Mouse (Mus musculus) stomach, postnatal 0 days (tissue): ENCODE measurements around the gene Id2. TPM values are rescaled to one million over a fixed set of nuclear protein-coding genes. Genes with fewer than 3 reads are reported as not detected.
A peak's percentile ranks its signal among the peaks of the same experiment; 100 is the strongest.

ENCODE experiments used
- ATAC-seq: fragments of 200-750 bp; cut with Nextera tagmentation; 2 replicates; pipeline ENCODE4 v1.8.0; 2017; ENCODE audit not compliant: low FRiP score, low TSS enrichment
- DNase-seq: peaks from one replicate; pipeline ENCODE4 v3.0.0-alpha.2; 2016; ENCODE audit warnings: low spot score
- H3K27ac ChIP-seq: fragments of 300-500 bp; sonication (generic); replicated peaks from 2 replicates; pipeline ENCODE4 v1.5.1; 2014; ENCODE audit warnings: mild to moderate bottlenecking, control low read depth
- H3K27me3 ChIP-seq: fragments of 300-500 bp; sonication (generic); 2 replicates; pipeline ENCODE4 v1.6.1; 2014; ENCODE audit warnings: low read length; ENCODE audit not compliant: control insufficient read depth, insufficient read depth
- H3K36me3 ChIP-seq: fragments of 300-500 bp; sonication (generic); 2 replicates; pipeline ENCODE4 v1.6.1; 2014; ENCODE audit warnings: low read length, mixed read lengths; ENCODE audit not compliant: control insufficient read depth, insufficient read depth
- H3K4me1 ChIP-seq: fragments of 300-500 bp; sonication (generic); replicated peaks from 2 replicates; pipeline ENCODE4 v1.6.1; 2014; ENCODE audit warnings: antibody characterized with exemption; ENCODE audit not compliant: control insufficient read depth, insufficient read depth
- H3K4me2 ChIP-seq: fragments of 300-500 bp; sonication (generic); replicated peaks from 2 replicates; pipeline ENCODE4 v1.6.1; 2014; ENCODE audit warnings: low read depth, mild to moderate bottlenecking, control low read depth, moderate library complexity
- H3K4me3 ChIP-seq: fragments of 300-500 bp; sonication (generic); 2 replicates; pipeline ENCODE4 v1.5.1; 2014; ENCODE audit warnings: low read depth, low read length, control low read depth
- H3K9ac ChIP-seq: fragments of 300-500 bp; sonication (generic); 2 replicates; pipeline ENCODE4 v1.6.1; 2014; ENCODE audit warnings: mild to moderate bottlenecking, low read length, control low read depth, mixed read lengths
- H3K9me3 ChIP-seq: fragments of 300-500 bp; sonication (generic); 2 replicates; pipeline ENCODE4 v1.6.1; 2016; ENCODE audit warnings: low read length; ENCODE audit not compliant: control insufficient read depth
- CTCF ChIP-seq: IDR thresholded peaks from 2 replicates; pipeline ENCODE4 v1.5.1; 2016; ENCODE audit warnings: antibody characterized with exemption, low read depth, mild to moderate bottlenecking, moderate library complexity
- EP300 ChIP-seq: optimal IDR thresholded peaks from 2 replicates; pipeline ENCODE3; 2016; ENCODE audit warnings: antibody characterized with exemption
- WGBS: fragments of 180-500 bp; shearing (Covaris S2); extraction: QIAGEN DNeasy Blood & Tissue Kit; methylation state at CpG from one replicate; pipeline ENCODE4 v1.1.7; 2014; 5-methylcytosine and 5-hydroxymethylcytosine counted together
- polyA plus RNA-seq: library from polyadenylated mRNA; unstranded; fragments of >200 nt; fragmentation: Nextera tagmentation; extraction: Ambion mirVana; gene quantifications from 2 replicates; pipeline ENCODE4 v1.2.1, GENCODE M21; 2015

The Id2 gene
- polyA plus RNA-seq, 1 experiment from 2014 or later: 315 TPM

DNA sequence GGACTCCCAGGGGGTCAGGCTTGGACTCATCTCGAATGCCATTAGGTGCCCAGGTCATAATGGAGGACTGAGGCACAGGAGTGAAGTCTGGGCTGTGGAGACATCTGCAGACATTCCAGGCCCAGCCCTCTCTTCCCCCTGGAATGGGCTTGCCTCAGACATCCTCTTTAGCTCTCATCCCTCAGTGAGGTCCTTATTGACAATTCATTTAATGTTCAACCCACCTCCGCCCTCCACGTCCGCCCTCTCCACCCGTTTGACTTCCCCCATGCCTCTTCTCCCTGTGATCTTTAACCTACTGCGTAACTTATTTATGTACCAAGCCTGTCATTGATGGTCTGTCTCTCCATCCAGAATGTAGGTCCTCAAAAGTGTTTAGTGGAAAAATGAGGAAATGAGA is 43.2 kb upstream of the Id2 start:
- no peaks in the 10 kb centered on the region for H3K9me3 ChIP-seq
- H3K36me3 ChIP-seq: no peaks in the 10 kb centered on the region
- TF ChIP-seq EP300: no peak
- no peak for TF ChIP-seq CTCF
- H3K27ac ChIP-seq: no peak overlapping the region
- no peak overlapping the region for H3K4me2 ChIP-seq
- H3K9ac ChIP-seq: no peak overlapping the region
- DNase-seq: no peak
- no peaks in the 10 kb centered on the region for H3K4me1 ChIP-seq
- ATAC-seq: no peak
- no peak overlapping the region for H3K4me3 ChIP-seq
- WGBS: 59% methylated on average over 6 of the region's 6 CpGs
- H3K27me3 ChIP-seq: no peaks in the 10 kb centered on the region

DNA sequence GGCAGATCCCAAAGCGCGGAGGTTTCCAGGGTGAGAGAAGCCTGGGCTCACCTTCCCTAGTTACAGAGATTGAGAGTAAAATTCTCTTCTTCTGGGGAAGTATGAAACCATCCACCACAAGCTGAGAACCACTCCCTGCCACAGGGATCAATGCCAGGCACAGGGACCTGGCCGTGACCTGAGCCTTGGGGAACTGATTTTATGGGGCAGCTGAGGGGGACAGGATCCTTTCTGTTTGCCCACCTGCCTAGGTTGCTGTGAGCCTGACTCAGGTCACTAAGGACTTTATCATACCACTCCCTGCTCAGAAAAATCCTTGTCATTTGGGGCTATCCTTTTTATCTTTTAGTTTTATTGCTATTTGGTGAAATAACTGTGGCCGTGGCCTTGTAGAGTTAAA is 41.7 kb upstream of the Id2 start:
- DNase-seq (no peak), ATAC-seq (no peak)
- Histone ChIP-seq H3K27ac (no peak overlapping the region), H3K27me3 (no peaks in the 10 kb centered on the region), H3K4me2 (no peak overlapping the region), H3K9me3 (no peaks in the 10 kb centered on the region), H3K4me3 (no peak overlapping the region), H3K36me3 (no peaks in the 10 kb centered on the region), H3K9ac (no peak overlapping the region), H3K4me1 (no peaks in the 10 kb centered on the region)
- 95% methylated on average over 4 of the region's 4 CpGs for WGBS
- TF ChIP-seq EP300 (no peak), CTCF (no peak)

DNA sequence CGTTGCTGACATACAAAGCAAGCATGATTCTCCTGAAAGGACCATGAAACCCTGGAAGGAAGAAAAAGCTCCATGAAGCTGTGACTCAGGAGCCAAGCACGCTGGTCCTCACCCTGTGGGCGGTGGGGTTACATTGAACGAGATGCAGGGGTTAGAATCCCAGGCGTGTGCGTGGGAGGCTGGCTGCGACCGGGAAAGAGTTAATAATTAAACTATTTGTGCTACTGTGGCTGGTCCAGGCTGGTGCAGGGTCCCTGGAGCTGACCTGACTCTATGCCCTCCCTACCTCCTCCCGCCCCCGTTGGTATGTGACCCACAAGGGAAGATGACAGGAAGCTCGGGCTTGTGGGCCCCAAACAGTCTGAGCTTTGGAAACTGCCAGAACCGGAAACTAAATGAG is 35.1 kb upstream of the Id2 start:
- Histone ChIP-seq H3K4me1 (no peaks in the 10 kb centered on the region; the same call in 1 of the 2 replicates), H3K27me3 (no peaks in the 10 kb centered on the region), H3K36me3 (no peaks in the 10 kb centered on the region), H3K9me3 (no peaks in the 10 kb centered on the region), H3K4me3 (no peak overlapping the region), H3K27ac (no peak overlapping the region), H3K9ac (no peak overlapping the region), H3K4me2 (no peak overlapping the region)
- 45% methylated on average over 12 of the region's 12 CpGs for WGBS
- TF ChIP-seq CTCF (no peak), EP300 (no peak)
- peak; percentile 37; the same call in 1 of the 2 replicates for ATAC-seq
- DNase-seq: no peak

DNA sequence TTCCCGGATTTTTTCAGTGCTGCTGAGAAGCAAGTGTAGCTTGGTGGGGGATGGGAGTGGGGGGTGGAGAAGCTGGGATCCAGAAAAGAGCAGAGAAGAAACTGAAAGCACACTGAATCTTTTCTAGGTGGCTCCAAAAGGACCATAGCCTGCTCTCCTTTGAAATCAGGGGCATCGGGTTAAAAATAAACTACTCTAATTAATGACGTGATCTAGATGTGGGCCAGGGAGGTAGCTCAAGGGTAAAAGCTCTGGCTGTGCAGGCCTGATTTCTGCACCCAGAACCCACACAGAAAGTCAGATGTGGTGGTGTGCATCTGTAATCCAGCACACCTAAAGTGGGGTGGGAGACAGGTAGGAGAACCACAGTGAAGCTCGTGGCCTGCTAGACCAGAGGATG is 30.7 kb upstream of the Id2 start:
- DNase-seq (no peak), ATAC-seq (no peak)
- no peak overlapping the region for H3K27ac ChIP-seq
- 61% methylated on average over 4 of the region's 4 CpGs for WGBS
- H3K4me3 ChIP-seq: no peak overlapping the region
- no peaks in the 10 kb centered on the region for H3K36me3 ChIP-seq
- H3K4me2 ChIP-seq: no peak overlapping the region
- no peaks in the 10 kb centered on the region for H3K27me3 ChIP-seq
- H3K9ac ChIP-seq: no peak overlapping the region
- TF ChIP-seq CTCF: no peak
- no peak for TF ChIP-seq EP300
- no peaks in the 10 kb centered on the region for H3K9me3 ChIP-seq
- no peaks in the 10 kb centered on the region; the same call in 1 of the 2 replicates for H3K4me1 ChIP-seq

DNA sequence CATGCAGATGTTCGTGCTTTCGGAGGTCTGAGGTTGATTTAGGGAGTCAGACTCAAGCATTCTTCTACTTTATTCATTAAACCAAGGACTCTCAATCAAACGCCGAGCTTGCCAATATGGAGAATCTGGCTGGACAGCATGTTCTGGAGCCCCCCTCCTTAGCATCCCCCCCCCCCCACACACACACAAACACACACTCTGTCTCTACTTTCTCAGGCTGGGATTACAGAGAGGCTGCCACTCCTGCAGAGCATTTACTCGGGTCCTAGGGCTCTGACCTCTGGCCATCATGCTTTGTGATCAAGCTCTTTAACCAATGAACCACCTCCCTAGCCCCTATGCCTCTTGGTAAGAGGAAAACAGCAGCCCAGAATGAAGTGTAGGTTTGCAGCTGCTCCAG is 29.3 kb upstream of the Id2 start:
- TF ChIP-seq EP300: no peak
- TF ChIP-seq CTCF: no peak
- WGBS: 81% methylated on average over 5 of the region's 5 CpGs
- no peak overlapping the region for H3K4me3 ChIP-seq

DNA sequence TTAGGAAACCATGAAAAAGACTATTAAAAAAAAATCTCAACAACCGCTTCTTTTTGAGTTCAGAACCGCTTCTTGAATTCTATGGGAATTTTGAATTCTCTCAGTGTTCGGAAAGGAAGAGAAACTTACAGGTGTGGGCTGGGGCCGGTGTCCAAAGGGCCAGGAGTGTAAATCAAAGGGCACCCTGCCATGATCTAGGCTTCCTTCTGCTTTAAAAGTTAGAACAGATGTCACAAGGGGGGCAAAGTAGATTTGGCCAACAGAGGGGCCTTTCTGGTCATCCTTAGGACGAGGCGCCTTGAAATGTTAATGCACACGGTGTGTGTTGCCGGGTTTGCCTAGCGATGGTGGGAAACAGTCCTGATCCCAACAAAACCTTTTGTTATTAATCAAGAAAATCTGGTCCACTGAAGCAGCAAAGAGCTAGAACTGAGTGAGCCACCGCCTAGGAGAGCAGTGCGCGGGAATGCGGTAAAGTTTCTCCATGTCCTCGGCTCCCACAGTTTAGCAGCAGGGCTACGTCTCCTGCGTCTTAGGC is 28.4 kb upstream of the Id2 start:
- DNase-seq (no peak), ATAC-seq (no peak)
- Histone ChIP-seq H3K9ac (no peak overlapping the region), H3K36me3 (no peaks in the 10 kb centered on the region), H3K4me1 (no peaks in the 10 kb centered on the region; the same call in 1 of the 2 replicates), H3K27me3 (no peaks in the 10 kb centered on the region), H3K27ac (no peak overlapping the region), H3K9me3 (no peaks in the 10 kb centered on the region), H3K4me3 (no peak overlapping the region), H3K4me2 (no peak overlapping the region)
- TF ChIP-seq EP300: no peak
- no peak for TF ChIP-seq CTCF
- 71% methylated on average over 16 of the region's 16 CpGs for WGBS

More for the DNA sequence above, 29.3 kb upstream of the Id2 start:
- Histone ChIP-seq H3K36me3 (no peaks in the 10 kb centered on the region), H3K9me3 (no peaks in the 10 kb centered on the region), H3K27ac (no peak overlapping the region), H3K27me3 (no peaks in the 10 kb centered on the region), H3K9ac (no peak overlapping the region), H3K4me2 (no peak overlapping the region), H3K4me1 (no peaks in the 10 kb centered on the region; the same call in 1 of the 2 replicates)
- DNase-seq (no peak), ATAC-seq (no peak)
